Mouse (Mus musculus): Measurements from ENCODE around the gene Tbpl1. TPM values are rescaled to one million over a fixed set of nuclear protein-coding genes. Genes with fewer than 3 reads are reported as not detected.

Tbpl1 gene
- polyA plus RNA-seq, 2 experiments: 6.5 to 17.6 TPM

DNA sequence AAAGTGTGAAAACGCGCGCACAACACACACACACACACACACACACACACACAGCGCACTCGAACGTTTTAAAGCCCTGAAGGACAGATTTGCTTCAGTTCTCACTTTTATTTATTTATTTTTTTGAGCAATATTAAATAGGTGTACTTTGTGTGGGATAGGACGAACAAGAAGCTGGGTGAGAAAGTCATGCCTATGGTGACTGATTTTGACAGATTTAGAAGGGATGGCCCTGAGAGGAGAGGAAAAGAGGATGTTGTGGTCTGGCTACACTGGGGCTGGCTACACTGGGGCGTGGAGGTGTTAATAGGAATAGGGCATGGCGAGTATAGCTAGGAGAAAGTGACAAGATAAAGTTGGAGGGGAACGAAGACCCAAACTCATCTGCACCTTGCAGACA lies 443 bp upstream of the Tbpl1 start:
- no peak for DNase-seq (ENCODE audit: low read depth in 3 of 3, low spot score in 3 of 3)
- Histone ChIP-seq H3K27me3 (ENCODE audit: control insufficient read depth, insufficient read depth, low read length) (no peaks in the 10 kb centered on the region), H3K4me3 (ENCODE audit: insufficient read depth in 1 of 2, low read depth in 2 of 2, low read length in 2 of 2) (peak overlapping the region; percentile 77 to 95), H3K36me3 (replicated peaks; ENCODE audit: control insufficient read depth, insufficient read depth, low read depth) (no peaks in the 10 kb centered on the region), H3K9me3 (ENCODE audit: control insufficient read depth, low read length) (no peaks in the 10 kb centered on the region), H3K4me1 (replicated peaks; ENCODE audit: control insufficient read depth in 2 of 2, insufficient read depth in 2 of 2, low read length in 1 of 2) (peaks cover 15 to 16% of the 10 kb centered on the region in 2 experiments), H3K4me2 (ENCODE audit: low read depth) (peak overlapping the region; percentile 78), H3K27ac (no peak overlapping the region), H3K9ac (replicated peaks) (peak overlapping the region; percentile 90)
- no peak for TF ChIP-seq CTCF (IDR thresholded peaks at IDR 0.05; ENCODE audit: low read depth)
- TF ChIP-seq EP300 (IDR thresholded peaks at IDR 0.05; ENCODE audit: low read depth): no peak
- WGBS (ENCODE audit: insufficient replicate concordance): 13% methylated on average over 10 of the region's 10 CpGs
- no peak for ATAC-seq (ENCODE audit: insufficient read depth)

DNA sequence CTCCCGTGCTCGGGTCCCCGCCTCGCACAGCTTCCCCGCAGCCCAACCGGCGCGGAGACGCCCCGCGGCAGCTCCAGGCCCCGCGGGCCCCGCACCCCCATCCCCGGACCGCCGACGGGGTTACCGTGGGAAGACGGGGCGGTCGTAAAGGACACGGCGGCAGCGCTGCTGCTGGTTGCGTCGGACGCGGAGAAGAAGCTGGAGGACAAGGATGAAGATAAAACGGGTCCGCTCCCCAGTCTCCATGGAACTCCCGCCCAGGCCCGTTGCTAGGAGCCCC lies 806 bp downstream of the Tbpl1 start:
- ATAC-seq (ENCODE audit: insufficient read depth) (no peak; the same call in 1 of the 2 replicates), DNase-seq (ENCODE audit: low read depth in 3 of 3, low spot score in 3 of 3) (peak in 1 of 3 experiments; percentile 32)
- H3K4me2 ChIP-seq (ENCODE audit: low read depth): peak overlapping the region; percentile 92
- H3K27me3 ChIP-seq (ENCODE audit: control insufficient read depth, insufficient read depth, low read length): no peaks in the 10 kb centered on the region
- no peaks in the 10 kb centered on the region for H3K36me3 ChIP-seq (replicated peaks; ENCODE audit: control insufficient read depth, insufficient read depth, low read depth)
- peak overlapping the region; percentile 80 for H3K9ac ChIP-seq (replicated peaks)
- H3K9me3 ChIP-seq (ENCODE audit: control insufficient read depth, low read length): no peaks in the 10 kb centered on the region
- peaks cover 21 to 26% of the 10 kb centered on the region in 2 experiments for H3K4me1 ChIP-seq (replicated peaks; ENCODE audit: control insufficient read depth in 2 of 2, insufficient read depth in 2 of 2, low read length in 1 of 2)
- peak overlapping the region; percentile 4; the same call in 1 of the 2 replicates for H3K27ac ChIP-seq
- TF ChIP-seq CTCF (IDR thresholded peaks at IDR 0.05; ENCODE audit: low read depth): no peak
- TF ChIP-seq EP300 (IDR thresholded peaks at IDR 0.05; ENCODE audit: low read depth): no peak
- WGBS (ENCODE audit: insufficient replicate concordance): under 1% methylated on average over 33 of the region's 33 CpGs
- peak overlapping the region; percentile 77 to 95 for H3K4me3 ChIP-seq (ENCODE audit: insufficient read depth in 1 of 2, low read depth in 2 of 2, low read length in 2 of 2)

DNA sequence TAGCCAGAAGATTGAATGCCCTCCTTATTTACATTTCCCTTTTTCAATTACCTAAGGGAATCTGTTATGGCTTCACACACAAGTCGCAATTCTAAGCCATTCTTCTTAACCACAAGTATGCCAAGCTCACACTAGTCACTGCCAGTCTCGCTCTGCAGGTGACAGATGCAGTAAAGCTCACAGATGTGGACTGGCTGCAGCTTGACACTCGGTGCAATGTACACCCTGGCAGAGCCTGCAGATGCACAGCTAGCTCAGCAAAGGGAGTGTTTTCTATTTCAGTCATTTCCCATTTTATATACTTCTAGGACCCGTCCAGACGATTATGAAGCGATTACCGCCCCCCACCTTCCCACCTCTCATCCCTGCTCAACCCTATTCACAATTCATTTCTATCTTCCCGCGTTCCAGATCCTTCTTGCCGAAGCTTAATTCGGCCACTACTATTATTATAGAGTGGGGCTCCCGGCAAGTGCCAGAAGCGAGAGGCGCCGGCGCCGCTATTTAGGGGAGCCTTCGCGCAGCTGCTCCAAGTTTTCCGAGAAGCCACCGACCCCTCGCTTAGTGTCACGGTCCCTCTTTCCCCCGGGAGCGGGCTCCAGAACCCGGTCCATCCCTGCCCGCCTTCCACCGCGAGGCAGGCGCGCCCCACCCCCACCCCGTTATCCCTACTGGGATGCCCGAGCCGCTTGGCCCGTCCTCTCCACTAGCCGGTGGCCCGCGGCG lies 1.3 kb downstream of the Tbpl1 start:
- TF ChIP-seq CTCF (IDR thresholded peaks at IDR 0.05; ENCODE audit: low read depth) (no peak), EP300 (IDR thresholded peaks at IDR 0.05; ENCODE audit: low read depth) (no peak)
- no peaks in the 10 kb centered on the region for H3K27me3 ChIP-seq (ENCODE audit: control insufficient read depth, insufficient read depth, low read length)
- DNase-seq (ENCODE audit: low read depth in 3 of 3, low spot score in 3 of 3) (peak in 1 of 3 experiments; percentile 28), ATAC-seq (ENCODE audit: insufficient read depth) (peak; percentile 71)
- peak overlapping the region; percentile 80 for H3K9ac ChIP-seq (replicated peaks)
- H3K4me3 ChIP-seq (ENCODE audit: insufficient read depth in 1 of 2, low read depth in 2 of 2, low read length in 2 of 2): peak overlapping the region; percentile 77 to 95
- 1% methylated on average over 37 of the region's 39 CpGs for WGBS (ENCODE audit: insufficient replicate concordance)
- peak overlapping the region; percentile 92 for H3K4me2 ChIP-seq (ENCODE audit: low read depth)
- H3K27ac ChIP-seq: no peak overlapping the region
- H3K36me3 ChIP-seq (replicated peaks; ENCODE audit: control insufficient read depth, insufficient read depth, low read depth): no peaks in the 10 kb centered on the region
- H3K4me1 ChIP-seq (replicated peaks; ENCODE audit: control insufficient read depth in 2 of 2, insufficient read depth in 2 of 2, low read length in 1 of 2): peaks cover 21 to 26% of the 10 kb centered on the region in 2 experiments
- no peaks in the 10 kb centered on the region for H3K9me3 ChIP-seq (ENCODE audit: control insufficient read depth, low read length)

DNA sequence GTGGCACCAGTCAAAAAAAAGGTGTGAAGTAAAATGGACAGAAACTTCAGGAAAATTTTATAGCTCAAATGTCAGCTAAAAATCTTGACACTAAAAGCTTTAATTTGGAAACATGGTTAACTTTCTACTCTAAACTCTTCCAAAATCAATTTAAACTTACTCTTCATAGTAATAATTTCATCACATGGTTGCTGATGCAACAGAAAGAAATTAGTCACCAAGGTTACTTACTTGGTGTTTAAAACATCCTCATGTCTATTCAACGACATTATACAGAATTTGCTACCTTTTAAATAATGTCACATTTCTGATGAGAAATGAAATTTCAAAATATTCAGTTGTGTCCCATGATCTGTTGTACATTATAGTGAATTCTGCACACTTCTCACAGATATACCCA lies 3.5 kb downstream of the Tbpl1 start:
- no peaks in the 10 kb centered on the region for H3K9me3 ChIP-seq (ENCODE audit: control insufficient read depth, low read length)
- 70% methylated on average over 1 of the region's 1 CpGs for WGBS (ENCODE audit: insufficient replicate concordance)
- H3K4me2 ChIP-seq (ENCODE audit: low read depth): no peak overlapping the region
- H3K36me3 ChIP-seq (replicated peaks; ENCODE audit: control insufficient read depth, insufficient read depth, low read depth): no peaks in the 10 kb centered on the region
- no peak overlapping the region for H3K4me3 ChIP-seq (ENCODE audit: insufficient read depth in 1 of 2, low read depth in 2 of 2, low read length in 2 of 2)
- ATAC-seq (ENCODE audit: insufficient read depth) (no peak), DNase-seq (ENCODE audit: low read depth in 3 of 3, low spot score in 3 of 3) (no peak)
- peaks cover 21 to 26% of the 10 kb centered on the region in 2 experiments for H3K4me1 ChIP-seq (replicated peaks; ENCODE audit: control insufficient read depth in 2 of 2, insufficient read depth in 2 of 2, low read length in 1 of 2)
- no peak overlapping the region for H3K27ac ChIP-seq
- no peaks in the 10 kb centered on the region for H3K27me3 ChIP-seq (ENCODE audit: control insufficient read depth, insufficient read depth, low read length)
- TF ChIP-seq EP300 (IDR thresholded peaks at IDR 0.05; ENCODE audit: low read depth): no peak
- no peak for TF ChIP-seq CTCF (IDR thresholded peaks at IDR 0.05; ENCODE audit: low read depth)
- no peak overlapping the region for H3K9ac ChIP-seq (replicated peaks)

DNA sequence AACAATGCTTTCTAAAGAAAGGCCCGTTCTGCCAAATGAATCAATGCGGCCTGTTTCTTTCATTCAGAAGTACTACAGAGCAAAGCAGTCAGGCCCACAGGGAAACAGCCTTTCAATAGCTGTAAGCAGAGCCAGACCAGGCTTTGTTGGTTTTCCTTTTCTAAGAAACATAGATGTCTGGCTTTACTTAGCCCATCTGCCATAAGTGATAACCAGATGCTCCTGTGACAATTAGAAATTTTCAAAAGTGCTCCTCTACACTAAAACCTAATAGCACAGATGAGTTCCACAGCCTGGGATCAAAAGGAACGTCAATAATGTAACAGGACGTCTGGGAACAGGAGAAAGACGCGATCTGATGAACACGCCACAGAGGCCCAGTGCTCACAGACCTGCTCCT lies 5.4 kb downstream of the Tbpl1 start:
- H3K27ac ChIP-seq: no peak overlapping the region

More for the DNA sequence above, 5.4 kb downstream of the Tbpl1 start:
- ATAC-seq (ENCODE audit: insufficient read depth) (no peak), DNase-seq (ENCODE audit: low read depth in 3 of 3, low spot score in 3 of 3) (no peak)
- no peaks in the 10 kb centered on the region for H3K27me3 ChIP-seq (ENCODE audit: control insufficient read depth, insufficient read depth, low read length)
- H3K9me3 ChIP-seq (ENCODE audit: control insufficient read depth, low read length): no peaks in the 10 kb centered on the region
- 60% methylated on average over 7 of the region's 7 CpGs for WGBS (ENCODE audit: insufficient replicate concordance)
- H3K36me3 ChIP-seq (replicated peaks; ENCODE audit: control insufficient read depth, insufficient read depth, low read depth): no peaks in the 10 kb centered on the region
- no peak overlapping the region for H3K4me2 ChIP-seq (ENCODE audit: low read depth)
- TF ChIP-seq CTCF (IDR thresholded peaks at IDR 0.05; ENCODE audit: low read depth): no peak
- no peak for TF ChIP-seq EP300 (IDR thresholded peaks at IDR 0.05; ENCODE audit: low read depth)
- no peak overlapping the region for H3K9ac ChIP-seq (replicated peaks)
- H3K4me3 ChIP-seq (ENCODE audit: insufficient read depth in 1 of 2, low read depth in 2 of 2, low read length in 2 of 2): no peak overlapping the region
- peaks cover 17 to 20% of the 10 kb centered on the region in 2 experiments for H3K4me1 ChIP-seq (replicated peaks; ENCODE audit: control insufficient read depth in 2 of 2, insufficient read depth in 2 of 2, low read length in 1 of 2)

Data from liver, embryonic 14.5 days (tissue).